Mouse (Mus musculus) CH12.LX (cell line): ENCODE results near the gene Gsg1.

ENCODE experiments used
- CHD1 ChIP-seq: IDR thresholded peaks from 2 replicates; pipeline ENCODE4 v1.6.1; 2012; ENCODE audit warnings: low read depth, low read length, improper control_type of control experiment, inconsistent platforms
- CTCF ChIP-seq, 2 experiments: IDR thresholded peaks in 1 of 2; conservative IDR thresholded peaks in 1 of 2; 2 replicates each; pipeline ENCODE4 v1.5.1; 2011 to 2012; ENCODE audit warnings: low read depth in 2 of 2, low read length in 2 of 2, improper control_type of control experiment in 1 of 2, inconsistent platforms in 1 of 2, mild to moderate bottlenecking in 1 of 2, moderate library complexity in 1 of 2
- HCFC1 ChIP-seq: IDR thresholded peaks from 2 replicates; pipeline ENCODE4 v1.6.1; 2012; ENCODE audit warnings: low read depth, mild to moderate bottlenecking, inconsistent platforms, low read length, improper control_type of control experiment
- IRF4 ChIP-seq: IDR thresholded peaks from 2 replicates; pipeline ENCODE4 v1.6.1; 2014; ENCODE audit warnings: low read depth, mild to moderate bottlenecking, inconsistent platforms, low read length, improper control_type of control experiment
- JUN ChIP-seq: IDR thresholded peaks from 2 replicates; pipeline ENCODE4 v1.6.1; 2011; ENCODE audit warnings: low read depth, mild to moderate bottlenecking, low read length, improper control_type of control experiment, moderate library complexity; ENCODE audit not compliant: insufficient read depth
- JUND ChIP-seq: conservative IDR thresholded peaks from 2 replicates; pipeline ENCODE4 v1.6.1; 2011; ENCODE audit warnings: low read depth, low read length, improper control_type of control experiment
- MAFK ChIP-seq: IDR thresholded peaks from 2 replicates; pipeline ENCODE4 v1.6.1; 2011; ENCODE audit warnings: low read length, improper control_type of control experiment; ENCODE audit not compliant: insufficient replicate concordance
- NRF1 ChIP-seq: IDR thresholded peaks from 2 replicates; pipeline ENCODE4 v1.6.1; 2014; ENCODE audit warnings: low read depth, mild to moderate bottlenecking, inconsistent platforms, low read length, improper control_type of control experiment, moderate library complexity
- POLR2A ChIP-seq: IDR thresholded peaks from 2 replicates; pipeline ENCODE4 v1.6.1; 2011; ENCODE audit warnings: low read depth, mild to moderate bottlenecking, improper control_type of control experiment, low read length
- SMC3 ChIP-seq: IDR thresholded peaks from 2 replicates; pipeline ENCODE4 v1.6.1; 2011; ENCODE audit warnings: low read depth, low read length, improper control_type of control experiment
- TCF12 ChIP-seq: IDR thresholded peaks from 2 replicates; pipeline ENCODE4 v1.6.1; 2014; ENCODE audit warnings: low read depth, mild to moderate bottlenecking, inconsistent platforms, low read length, improper control_type of control experiment
- USF1 ChIP-seq: IDR thresholded peaks from 2 replicates; pipeline ENCODE4 v1.6.1; 2014; ENCODE audit warnings: low read depth, mild to moderate bottlenecking, inconsistent platforms, low read length, improper control_type of control experiment
- ZC3H11A ChIP-seq: IDR thresholded peaks from 2 replicates; pipeline ENCODE4 v1.6.1; 2012; ENCODE audit warnings: low read depth, mild to moderate bottlenecking, inconsistent platforms, low read length, improper control_type of control experiment
- ZNF384 ChIP-seq: IDR thresholded peaks from 2 replicates; pipeline ENCODE4 v1.6.1; 2012; ENCODE audit warnings: low read depth, low read length, improper control_type of control experiment, inconsistent platforms

GRCm38 (mm10) chr6:135278302-135278701 lies 24.2 kb upstream of the Gsg1 start:
- TF ChIP-seq HCFC1 = no peak
- TF ChIP-seq CTCF (conservative IDR thresholded peaks at IDR 0.05 in 1 of 2, IDR thresholded peaks at IDR 0.05 in 1 of 2; ENCODE audit: low read depth in 2 of 2, low read length in 2 of 2) = no peak
- no peak for TF ChIP-seq POLR2A
- no peak for TF ChIP-seq JUN
- no peak for TF ChIP-seq TCF12
- no peak for TF ChIP-seq CHD1
- TF ChIP-seq ZNF384 = no peak
- no peak for TF ChIP-seq JUND
- TF ChIP-seq NRF1 = no peak
- TF ChIP-seq USF1 = no peak
- no peak for TF ChIP-seq IRF4
- no peak for TF ChIP-seq MAFK
- TF ChIP-seq ZC3H11A = no peak
- TF ChIP-seq SMC3 = no peak
